Mouse (Mus musculus) forebrain, embryonic 10.5 days (tissue): ENCODE data around the gene Olfr348. TPM values are rescaled to one million over a fixed set of nuclear protein-coding genes. Genes with fewer than 3 reads are reported as not detected.

Source experiments
- DNase-seq: peaks from one replicate; pipeline ENCODE4 v3.0.0-alpha.2; 2017; ENCODE audit warnings: low spot score; ENCODE audit errors: extremely low spot score
- H3K27ac ChIP-seq: fragments of 300-500 bp; sonication (generic); 2 replicates; pipeline ENCODE4 v1.5.1; 2016; ENCODE audit warnings: mild to moderate bottlenecking
- H3K27me3 ChIP-seq: fragments of 300-500 bp; sonication (generic); 2 replicates; pipeline ENCODE4 v1.6.1; 2016; ENCODE audit warnings: mild to moderate bottlenecking; ENCODE audit not compliant: poor library complexity, severe bottlenecking
- H3K36me3 ChIP-seq: fragments of 300-500 bp; sonication (generic); replicated peaks from 2 replicates; pipeline ENCODE4 v1.6.1; 2016; ENCODE audit warnings: mild to moderate bottlenecking, moderate library complexity
- H3K4me1 ChIP-seq: fragments of 300-500 bp; sonication (generic); 2 replicates; pipeline ENCODE4 v1.6.1; 2016
- H3K4me3 ChIP-seq: fragments of 300-500 bp; sonication (generic); 2 replicates; pipeline ENCODE4 v1.5.1; 2016; ENCODE audit warnings: mild to moderate bottlenecking, moderate library complexity
- H3K9me3 ChIP-seq: fragments of 300-500 bp; sonication (generic); 2 replicates; pipeline ENCODE4 v1.6.1; 2016; ENCODE audit warnings: mild to moderate bottlenecking, moderate library complexity
- WGBS: fragments of 180-500 bp; shearing (Covaris S2); methylation state at CpG from one replicate; pipeline ENCODE4 v1.1.7; 2016; 5-methylcytosine and 5-hydroxymethylcytosine counted together
- polyA plus RNA-seq: library from polyadenylated mRNA; unstranded; fragments of >200 nt; fragmentation: Nextera tagmentation; extraction: Ambion mirVana; gene quantifications from 2 replicates; pipeline ENCODE4 v1.2.1, GENCODE M21; 2016

The Olfr348 gene
- not detected in 2 replicates for polyA plus RNA-seq

- no peaks in the 10 kb centered on the region for H3K27me3 ChIP-seq
- no peak within 1 kb of the TSS for H3K27ac ChIP-seq
- no peak within 1 kb of the TSS for H3K4me3 ChIP-seq
- peaks cover 27% of the 10 kb centered on the region for H3K9me3 ChIP-seq
- WGBS, result 83% methylated on average over 2 of the region's 2 CpGs
- no peak for DNase-seq
- no peaks in the 10 kb centered on the region for H3K36me3 ChIP-seq
- H3K4me1 ChIP-seq, result no peaks in the 10 kb centered on the region
These were observed at the start of gene Olfr348 for GRCm38 (mm10) chr2:36783976-36784375. Gene Olfr348, plus strand, starts transcription at chr2:36784276.

DNA sequence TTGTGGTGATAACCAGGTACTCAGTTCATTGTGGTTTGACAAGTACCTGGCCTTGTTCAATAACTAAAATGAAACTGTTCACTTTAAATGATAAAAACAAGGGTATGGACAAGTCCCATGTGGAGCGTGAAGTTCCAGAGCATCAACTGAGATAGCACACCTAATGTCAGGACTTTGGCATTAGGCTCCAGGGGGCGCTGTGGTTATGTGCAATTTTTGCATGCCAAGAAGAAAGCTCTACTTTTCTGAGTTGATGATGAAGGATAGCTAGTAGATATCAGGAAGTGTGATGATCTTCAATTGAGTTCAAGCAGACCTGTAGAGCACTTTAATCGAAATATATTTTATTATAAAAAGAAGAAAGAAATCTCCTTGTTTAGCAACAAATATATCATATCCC is 47.9 kb upstream of the Olfr348 start:
- no peak for DNase-seq
- no peaks in the 10 kb centered on the region for H3K4me1 ChIP-seq

GRCm38 (mm10) chr2:36790238-36790637 is 6.2 kb downstream of the Olfr348 start, which contains the start of gene Olfr50:
Gene Olfr50, plus strand, starts transcription at chr2:36790538.
- Histone ChIP-seq H3K9me3 (peaks cover 49% of the 10 kb centered on the region), H3K27ac (no peak within 1 kb of the TSS), H3K36me3 (no peaks in the 10 kb centered on the region), H3K4me1 (no peaks in the 10 kb centered on the region), H3K27me3 (no peaks in the 10 kb centered on the region), H3K4me3 (no peak within 1 kb of the TSS)
- no peak for DNase-seq
- 88% methylated on average over 2 of the region's 2 CpGs for WGBS

More for the DNA sequence above, 47.9 kb upstream of the Olfr348 start:
- Histone ChIP-seq H3K27me3 (no peaks in the 10 kb centered on the region), H3K4me3 (no peak overlapping the region), H3K36me3 (no peaks in the 10 kb centered on the region), H3K27ac (no peak overlapping the region), H3K9me3 (peaks cover 19% of the 10 kb centered on the region)
- 59% methylated on average over 3 of the region's 3 CpGs for WGBS

DNA sequence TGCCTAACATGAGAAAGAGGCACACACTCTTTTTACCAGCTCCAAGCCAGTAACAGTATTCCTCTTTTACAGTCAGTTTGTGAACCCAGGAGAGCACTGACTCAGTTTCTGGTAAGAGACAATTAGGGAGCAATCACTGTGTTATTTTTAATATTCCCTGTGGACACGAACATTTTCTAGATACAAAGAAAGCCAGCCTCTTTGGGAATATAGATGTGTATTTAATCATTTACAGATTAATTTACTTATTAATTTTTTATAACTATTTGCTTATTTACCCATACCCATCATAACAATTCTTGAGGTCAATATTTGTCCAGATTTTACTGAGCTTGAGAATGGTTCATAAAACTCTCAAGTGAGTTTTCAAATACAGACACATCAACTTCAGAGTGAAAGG is 32.9 kb downstream of the Olfr348 start, which contains the start of gene Olfr3:
Olfr3 (minus strand) TSS at position 101 of the 400 bp plus-strand sequence.
- WGBS, result 84% methylated on average over 1 of the region's 1 CpGs
- H3K27ac ChIP-seq, result no peak within 1 kb of the TSS
- no peak for DNase-seq
- no peaks in the 10 kb centered on the region for H3K27me3 ChIP-seq
- no peak within 1 kb of the TSS for H3K4me3 ChIP-seq
- no peaks in the 10 kb centered on the region for H3K4me1 ChIP-seq
- no peaks in the 10 kb centered on the region for H3K36me3 ChIP-seq
- H3K9me3 ChIP-seq, result peaks cover 51% of the 10 kb centered on the region

Other genes with a start within 250 kb of the Olfr348 start
- not detected in 2 replicates for gene Olfr344, start 217.6 kb upstream of the Olfr348 start, polyA plus RNA-seq
- gene Olfr345, start 144.2 kb upstream of the Olfr348 start, polyA plus RNA-seq, result not detected in 2 replicates
- gene Olfr346, start 98.5 kb upstream of the Olfr348 start, polyA plus RNA-seq, result not detected in 2 replicates
- gene Olfr347, start 52.4 kb upstream of the Olfr348 start, polyA plus RNA-seq, result not detected in 2 replicates
- gene Olfr50, start 6.3 kb downstream of the Olfr348 start, polyA plus RNA-seq, result not detected in 2 replicates
- not detected in 2 replicates for gene Olfr3, start 32.8 kb downstream of the Olfr348 start, polyA plus RNA-seq
- gene Olfr350, start 62.0 kb downstream of the Olfr348 start, polyA plus RNA-seq, result not detected in 2 replicates
- gene Olfr351, start 78.4 kb downstream of the Olfr348 start, polyA plus RNA-seq, result not detected in 2 replicates
- not detected in 2 replicates for gene Olfr352, start 84.2 kb downstream of the Olfr348 start, polyA plus RNA-seq
- not detected in 2 replicates for gene Olfr353, start 108.7 kb downstream of the Olfr348 start, polyA plus RNA-seq
- gene Olfr354, start 121.4 kb downstream of the Olfr348 start, polyA plus RNA-seq, result not detected in 2 replicates
- not detected in 2 replicates for gene Olfr355, start 144.6 kb downstream of the Olfr348 start, polyA plus RNA-seq
- not detected in 2 replicates for gene Olfr356, start 152.8 kb downstream of the Olfr348 start, polyA plus RNA-seq
- not detected in 2 replicates for gene Olfr357, start 209.6 kb downstream of the Olfr348 start, polyA plus RNA-seq
- gene Olfr358, start 225.1 kb downstream of the Olfr348 start, polyA plus RNA-seq, result not detected in 2 replicates